8 mouse cellular contexts compared by ENCODE assay signal in the genomic region with DNA sequence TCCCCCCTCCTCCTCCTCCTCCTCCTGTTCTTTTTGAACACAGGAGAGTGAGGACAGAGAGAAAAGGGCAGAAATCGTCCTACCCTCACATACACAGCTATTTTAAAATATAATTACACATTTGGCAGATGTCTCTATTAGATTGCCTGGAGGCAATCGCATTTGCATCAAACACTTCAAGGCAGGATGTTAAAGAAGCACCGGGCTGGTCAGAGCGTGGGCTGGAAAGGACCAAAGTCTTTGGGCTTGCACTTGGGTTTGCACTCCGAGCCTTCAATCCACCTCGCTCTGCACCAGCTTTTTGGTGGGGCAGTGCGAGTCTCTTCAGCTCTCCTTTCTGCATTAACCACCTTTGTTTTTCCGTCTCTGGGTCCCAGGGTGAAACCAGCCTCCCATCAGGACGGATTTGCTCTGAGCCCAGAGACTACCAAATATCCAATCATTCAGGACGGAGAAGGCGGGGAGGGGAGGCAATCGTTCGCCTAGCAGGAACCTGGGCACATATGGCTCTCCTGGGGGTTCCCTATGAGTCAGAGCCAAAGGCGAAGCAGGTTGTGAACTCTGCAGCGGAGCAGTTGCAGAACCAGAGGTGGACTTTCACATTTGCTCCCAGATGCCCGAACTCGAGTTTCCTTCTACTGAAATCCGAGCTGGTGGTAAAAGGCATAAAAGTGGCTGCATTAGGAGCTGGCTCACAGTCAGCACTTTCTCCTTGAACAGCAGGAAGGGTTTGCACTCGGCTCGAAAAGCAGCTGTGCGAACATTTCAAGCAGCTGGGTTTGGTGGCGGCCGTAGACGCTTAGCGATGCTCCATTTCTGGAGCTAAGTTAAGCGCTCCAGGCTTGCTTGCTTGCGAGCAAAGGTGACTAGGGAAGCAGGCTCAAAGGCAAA. TPM values are rescaled to one million over a fixed set of nuclear protein-coding genes. Genes with fewer than 3 reads are reported as not detected.
DNase-seq lines count a peak whose midpoint lies in the region; ATAC-seq lines count a peak whose summit lies in the region.

No protein-coding gene starts in this region.

- H3K4me2 ChIP-seq in liver, embryonic 15.5 days, result peak overlapping the region; percentile 58
- peak overlapping the region; percentile 57 for H3K4me2 ChIP-seq in neural tube, embryonic 13.5 days

- 2% methylated on average over 27 of the region's 27 CpGs for WGBS in liver, embryonic 15.5 days (ENCODE audit: insufficient replicate concordance)
- under 1% methylated on average over 27 of the region's 27 CpGs for WGBS in neural tube, embryonic 13.5 days

- peak overlapping the region; percentile 32 for H3K4me3 ChIP-seq in liver, embryonic 15.5 days (replicated peaks)
- H3K4me3 ChIP-seq in neural tube, embryonic 13.5 days, result peak overlapping the region; percentile 29

- peak; percentile 43 for DNase-seq in right cerebral cortex, adult 18-20 months
- no peak for DNase-seq in right cerebral cortex, postnatal 36 days (ENCODE audit: low spot score in 2 of 2)
- DNase-seq in embryo, embryonic 10 days (ENCODE audit: low spot score), result peak; percentile 77
- DNase-seq in heart, adult 8-10 months (ENCODE audit: low spot score), result peak; percentile 15
- peak; percentile 17 for DNase-seq in kidney, adult 18-20 months
- no peak for DNase-seq in cerebellum, adult 9-10 months

- H3K27me3 ChIP-seq in liver, embryonic 15.5 days, result peaks cover 41% of the 10 kb centered on the region
- H3K27me3 ChIP-seq in neural tube, embryonic 13.5 days, result peaks cover 14% of the 10 kb centered on the region

- no peak for ATAC-seq in liver, embryonic 15.5 days (ENCODE audit: insufficient read depth)
- peak; percentile 55; the same call in 1 of the 2 replicates for ATAC-seq in neural tube, embryonic 13.5 days (ENCODE audit: low read depth)

- no peak overlapping the region for H3K9ac ChIP-seq in liver, embryonic 15.5 days
- peak overlapping the region; percentile 52 for H3K9ac ChIP-seq in neural tube, embryonic 13.5 days

- H3K4me1 ChIP-seq in liver, embryonic 15.5 days (replicated peaks), result no peaks in the 10 kb centered on the region; the same call in 1 of the 2 replicates
- peaks cover 31% of the 10 kb centered on the region for H3K4me1 ChIP-seq in neural tube, embryonic 13.5 days (replicated peaks)

- H3K27ac ChIP-seq in liver, embryonic 15.5 days (replicated peaks), result no peak overlapping the region
- H3K27ac ChIP-seq in neural tube, embryonic 13.5 days (replicated peaks), result peak overlapping the region; percentile 54; the same call in 1 of the 2 replicates

- H3K36me3 ChIP-seq in liver, embryonic 15.5 days (replicated peaks), result no peaks in the 10 kb centered on the region
- no peaks in the 10 kb centered on the region for H3K36me3 ChIP-seq in neural tube, embryonic 13.5 days

- no peaks in the 10 kb centered on the region for H3K9me3 ChIP-seq in liver, embryonic 15.5 days (replicated peaks)
- peaks cover 2% of the 10 kb centered on the region; the same call in 1 of the 2 replicates for H3K9me3 ChIP-seq in neural tube, embryonic 13.5 days

RNA-seq across cellular contexts. Expression of a gene that starts 58.1 kb away (rescaled TPM):
- total RNA-seq in heart, adult 8-10 months (2022), result 1 to 10 TPM; 2.8 to 3.8 (median 3.4) TPM
- 15.7 and 29.9 TPM in 2 replicates for polyA plus RNA-seq in liver, embryonic 15.5 days (2015; fragmentation: Nextera tagmentation; extraction: Ambion mirVana)
- 6.2 and 6.9 TPM in 2 replicates for polyA plus RNA-seq in neural tube, embryonic 13.5 days (2015; fragmentation: Nextera tagmentation; extraction: Ambion mirVana)

Comparison
In these comparisons a context has a peak if more than half of its experiments do, and no peak if none do; other contexts are left out.
1. DNase-seq: peak in right cerebral cortex, adult 18-20 months (single experiment), embryo, embryonic 10 days (single experiment), heart, adult 8-10 months (single experiment) and kidney, adult 18-20 months (single experiment); none in right cerebral cortex, postnatal 36 days (0 of 2) and cerebellum, adult 9-10 months (single experiment).